Mouse (Mus musculus) thymus, adult 2 months (tissue): ENCODE measurements around the gene Srsf10. TPM values are rescaled to one million over a fixed set of nuclear protein-coding genes. Genes with fewer than 3 reads are reported as not detected.
A peak's percentile ranks its signal among the peaks of the same experiment; 100 is the strongest.

Experiments used
- DNase-seq: peaks from one replicate; pipeline ENCODE4 v3.0.0; 2021
- H3K27ac ChIP-seq: fragments of 200-500 bp; 2 replicates; pipeline ENCODE4 v1.5.1; 2012; ENCODE audit warnings: low read length, control low read depth; ENCODE audit not compliant: control insufficient read depth, insufficient read depth
- H3K27me3 ChIP-seq: fragments of 200-500 bp; 2 replicates; pipeline ENCODE4 v1.6.1; 2012; ENCODE audit warnings: mild to moderate bottlenecking, low read length, moderate library complexity, mixed read lengths; ENCODE audit not compliant: control insufficient read depth, insufficient read depth
- H3K36me3 ChIP-seq: fragments of 200-500 bp; 2 replicates; pipeline ENCODE4 v1.6.1; 2012; ENCODE audit warnings: mild to moderate bottlenecking, low read length, moderate library complexity; ENCODE audit not compliant: control insufficient read depth, insufficient read depth
- H3K4me1 ChIP-seq: fragments of 200-500 bp; replicated peaks from 2 replicates; pipeline ENCODE4 v1.6.1; 2012; ENCODE audit warnings: low read length; ENCODE audit not compliant: control insufficient read depth, insufficient read depth
- H3K4me3 ChIP-seq: fragments of 200-500 bp; 2 replicates; pipeline ENCODE4 v1.5.1; 2012; ENCODE audit warnings: mild to moderate bottlenecking, low read length, control low read depth, moderate library complexity; ENCODE audit not compliant: control insufficient read depth, insufficient read depth
- CTCF ChIP-seq: fragments of 200-500 bp; IDR thresholded peaks from 2 replicates; pipeline ENCODE4 v1.5.1; 2012; ENCODE audit warnings: mild to moderate bottlenecking, control low read depth, low read length, moderate library complexity, borderline replicate concordance; ENCODE audit not compliant: control insufficient read depth, poor library complexity, insufficient read depth; ENCODE audit errors: extremely low read depth
- POLR2A ChIP-seq: fragments of 200-500 bp; IDR thresholded peaks from 2 replicates; pipeline ENCODE4 v1.6.1; 2012; ENCODE audit warnings: mild to moderate bottlenecking, low read length, control low read depth, moderate library complexity; ENCODE audit not compliant: control insufficient read depth, poor library complexity, insufficient read depth; ENCODE audit errors: extremely low read depth
- WGBS: fragments of 180-500 bp; shearing (Covaris S2); methylation state at CpG from one replicate; pipeline ENCODE4 v1.1.7; 2018; 5-methylcytosine and 5-hydroxymethylcytosine counted together
- polyA plus RNA-seq: library from polyadenylated mRNA; depleted of rRNA; stranded (reverse); fragments of >200 nt; gene quantifications from 2 replicates; pipeline ENCODE4 v1.2.3, GENCODE M21; 2012

Srsf10 gene
- polyA plus RNA-seq, 1 experiment = 194 TPM

- no peak for TF ChIP-seq CTCF
- no peak for TF ChIP-seq POLR2A
- 85% methylated on average over 11 of the region's 11 CpGs for WGBS
- Histone ChIP-seq H3K27me3 (no peaks in the 10 kb centered on the region), H3K4me3 (no peak overlapping the region), H3K36me3 (peaks cover 2% of the 10 kb centered on the region; the same call in 1 of the 2 replicates), H3K4me1 (peaks cover 19% of the 10 kb centered on the region), H3K27ac (no peak overlapping the region)
- no peak for DNase-seq
Observed at GRCm38 (mm10) chr4:135854630-135855029, 917 bp upstream of the Srsf10 start.

DNA sequence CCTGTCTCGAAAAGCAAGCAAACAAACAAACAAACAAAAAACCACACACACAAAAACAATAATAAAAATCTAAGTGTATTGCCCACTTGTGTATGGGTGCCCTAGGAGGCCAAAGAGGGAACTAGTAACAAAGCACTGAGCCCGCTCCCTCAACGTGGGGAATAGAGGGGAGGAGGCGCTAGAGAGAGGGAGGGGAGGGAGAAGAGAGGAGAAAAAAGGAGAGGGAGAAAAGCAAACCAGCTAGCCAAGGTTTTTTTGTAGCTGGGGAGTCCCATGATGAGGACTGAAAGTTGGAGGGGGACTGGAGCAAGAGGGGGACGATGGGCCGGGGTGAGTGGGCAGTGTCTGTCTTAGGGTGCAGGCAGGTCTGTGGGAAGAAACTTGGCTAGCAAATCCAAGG is 467 bp upstream of the Srsf10 start:
- peaks cover 19% of the 10 kb centered on the region for H3K4me1 ChIP-seq
- TF ChIP-seq CTCF (no peak), POLR2A (no peak)
- DNase-seq = peak; percentile 40
- peaks cover 3% of the 10 kb centered on the region; the same call in 1 of the 2 replicates for H3K36me3 ChIP-seq
- H3K27me3 ChIP-seq = no peaks in the 10 kb centered on the region
- peak overlapping the region; percentile 72 for H3K4me3 ChIP-seq
- 4% methylated on average over 6 of the region's 6 CpGs for WGBS
- peak overlapping the region; percentile 80 for H3K27ac ChIP-seq

- Histone ChIP-seq H3K4me3 (peak overlapping the region; percentile 76), H3K4me1 (peaks cover 13% of the 10 kb centered on the region), H3K27ac (peak overlapping the region; percentile 57), H3K27me3 (no peaks in the 10 kb centered on the region), H3K36me3 (peaks cover 3% of the 10 kb centered on the region)
- DNase-seq = peak; percentile 46
- WGBS = under 1% methylated on average over 88 of the region's 91 CpGs
- TF ChIP-seq CTCF (no peak), POLR2A (no peak)
Observed at GRCm38 (mm10) chr4:135856223-135857091, 910 bp downstream of the Srsf10 start.

DNA sequence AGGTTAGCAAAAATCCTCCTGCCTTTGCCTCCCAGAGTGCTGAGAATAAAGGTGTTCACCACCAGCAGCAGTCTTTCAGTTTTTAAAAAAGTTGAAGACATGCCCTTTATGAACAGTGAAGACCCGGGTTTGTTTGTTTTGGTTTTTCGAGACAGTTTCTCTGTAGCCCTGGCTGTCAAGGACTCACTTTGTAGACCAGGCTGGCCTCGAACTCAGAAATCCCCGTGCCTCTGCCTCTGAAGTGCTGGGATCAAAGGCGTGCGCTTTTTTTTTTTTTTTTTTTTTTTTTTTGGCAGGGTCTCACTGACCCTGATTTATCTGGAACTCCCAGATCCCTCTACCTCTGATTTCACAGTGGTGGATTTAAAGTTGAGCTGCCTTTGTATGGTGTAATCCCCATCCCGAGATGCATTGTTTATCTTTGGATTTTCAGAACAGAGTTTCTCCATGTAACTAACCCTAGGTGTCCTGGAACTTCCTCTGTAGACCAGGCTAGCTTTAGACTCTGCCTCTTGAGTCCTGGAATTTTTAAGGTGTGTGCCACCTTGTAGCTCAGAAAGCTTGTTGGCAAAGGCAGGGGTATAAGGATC is 2.1 kb downstream of the Srsf10 start:
- Histone ChIP-seq H3K36me3 (peaks cover 15% of the 10 kb centered on the region), H3K4me3 (no peak overlapping the region), H3K27ac (no peak overlapping the region), H3K27me3 (no peaks in the 10 kb centered on the region), H3K4me1 (peaks cover 13% of the 10 kb centered on the region)
- WGBS = 12% methylated on average over 7 of the region's 7 CpGs
- TF ChIP-seq POLR2A (no peak), CTCF (no peak)
- no peak for DNase-seq

- no peak overlapping the region for H3K4me3 ChIP-seq
- TF ChIP-seq CTCF = no peak
- no peak for TF ChIP-seq POLR2A
- H3K27ac ChIP-seq = no peak overlapping the region
- peaks cover 35% of the 10 kb centered on the region for H3K36me3 ChIP-seq
- DNase-seq = no peak
- 8% methylated on average over 2 of the region's 2 CpGs for WGBS
- H3K27me3 ChIP-seq = no peaks in the 10 kb centered on the region
- H3K4me1 ChIP-seq = peaks cover 3% of the 10 kb centered on the region; the same call in 1 of the 2 replicates
Observed at GRCm38 (mm10) chr4:135868996-135869395, 13.4 kb downstream of the Srsf10 start.

DNA sequence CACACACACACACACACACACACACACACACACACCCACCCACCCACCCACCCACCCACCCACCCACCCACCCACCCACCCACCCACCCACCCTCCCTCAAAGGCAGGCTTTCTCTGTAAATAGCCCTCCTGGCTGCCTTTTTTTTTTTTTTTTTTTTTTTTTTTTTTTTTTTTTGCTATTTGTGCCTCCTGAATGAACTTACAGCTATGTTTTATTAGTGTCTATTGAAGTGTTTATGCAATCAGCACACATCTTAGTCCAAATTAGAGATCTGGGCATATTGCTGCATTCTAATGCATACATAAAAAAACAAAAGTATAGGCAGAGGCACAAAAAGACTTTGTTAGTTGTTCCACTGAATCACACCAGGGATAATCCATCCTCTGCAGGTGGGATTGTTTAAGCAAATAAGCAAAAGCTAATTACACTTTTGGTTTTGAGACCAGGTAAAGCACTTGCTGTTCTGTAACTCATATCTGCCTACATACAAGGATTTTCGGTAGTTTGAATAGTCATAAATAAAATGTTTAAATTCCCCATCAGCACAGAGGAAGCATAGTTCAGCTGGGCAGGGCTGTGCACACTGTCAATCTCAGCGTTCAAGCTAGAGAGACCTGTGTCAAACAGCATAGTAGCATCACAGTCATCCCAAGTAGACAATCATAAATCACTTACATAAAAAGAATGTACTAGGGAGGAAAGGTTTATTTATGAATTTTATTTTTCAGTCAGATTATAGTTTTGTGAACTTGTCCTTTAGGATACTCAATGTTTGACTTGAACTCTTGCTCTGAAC is 14.9 kb downstream of the Srsf10 start:
- no peak overlapping the region for H3K4me3 ChIP-seq
- peaks cover 10% of the 10 kb centered on the region for H3K4me1 ChIP-seq
- no peak for DNase-seq
- no peaks in the 10 kb centered on the region for H3K27me3 ChIP-seq
- peaks cover 35% of the 10 kb centered on the region for H3K36me3 ChIP-seq
- H3K27ac ChIP-seq = no peak overlapping the region
- WGBS = 42% methylated on average over 2 of the region's 2 CpGs
- TF ChIP-seq POLR2A = no peak
- TF ChIP-seq CTCF = no peak
